10 mouse cellular contexts compared by ENCODE assay signal in genomic region chr9:31564996-31565773, GRCm38 (mm10).
DNase-seq lines count a peak whose midpoint lies in the region; ATAC-seq and TF ChIP-seq lines count a peak whose summit lies in the region.
"Had no signal": no experiment of that assay in that cellular context is flagged by ENCODE, and none has a peak within 500 bp of the region (broad histone marks: within the 10 kb centered on the region; RNA-seq: fewer than 3 reads in every experiment).

No protein-coding gene starts in this region.

- H3K9ac ChIP-seq in heart, embryonic 11.5 days (ENCODE audit: low read depth, low read length), result no peak overlapping the region
- H3K9ac ChIP-seq in forebrain, postnatal 0 days, result no peak overlapping the region
- H3K9ac ChIP-seq: intestine, embryonic 15.5 days had no signal

- H3K9me3 ChIP-seq in heart, embryonic 11.5 days (replicated peaks; ENCODE audit: control insufficient read depth, low read length), result no peaks in the 10 kb centered on the region
- no peaks in the 10 kb centered on the region for H3K9me3 ChIP-seq in heart, embryonic 10.5 days
- H3K9me3 ChIP-seq in forebrain, postnatal 0 days (ENCODE audit: low read length), result no peaks in the 10 kb centered on the region
- H3K9me3 ChIP-seq: intestine, embryonic 15.5 days had no signal

- H3K27me3 ChIP-seq in heart, embryonic 11.5 days (ENCODE audit: control insufficient read depth, insufficient read depth, low read length), result no peaks in the 10 kb centered on the region
- H3K27me3 ChIP-seq in heart, embryonic 10.5 days (ENCODE audit: insufficient read depth, poor library complexity, severe bottlenecking), result peaks cover 6% of the 10 kb centered on the region; the same call in 1 of the 2 replicates
- H3K27me3 ChIP-seq in forebrain, postnatal 0 days (ENCODE audit: insufficient read depth, low read length), result no peaks in the 10 kb centered on the region
- H3K27me3 ChIP-seq: intestine, embryonic 15.5 days had no signal

- no peaks in the 10 kb centered on the region for H3K36me3 ChIP-seq in heart, embryonic 11.5 days (ENCODE audit: control insufficient read depth, insufficient read depth, low read length)
- no peaks in the 10 kb centered on the region for H3K36me3 ChIP-seq in heart, embryonic 10.5 days
- no peaks in the 10 kb centered on the region for H3K36me3 ChIP-seq in forebrain, postnatal 0 days (ENCODE audit: insufficient read depth)
- H3K36me3 ChIP-seq: intestine, embryonic 15.5 days had no signal

- H3K4me1 ChIP-seq in heart, embryonic 11.5 days (ENCODE audit: control insufficient read depth, insufficient read depth, low read length), result no peaks in the 10 kb centered on the region
- no peaks in the 10 kb centered on the region for H3K4me1 ChIP-seq in heart, embryonic 10.5 days
- 0 out of 2 replicates have a peak, but pooled peaks cover 3% of the 10 kb centered on the region for H3K4me1 ChIP-seq in forebrain, postnatal 0 days (ENCODE audit: insufficient read depth)
- H3K4me1 ChIP-seq: intestine, embryonic 15.5 days had no signal

- H3K4me2 ChIP-seq in heart, embryonic 11.5 days, result no peak overlapping the region
- H3K4me2 ChIP-seq in forebrain, postnatal 0 days (ENCODE audit: low read depth), result no peak overlapping the region
- H3K4me2 ChIP-seq: intestine, embryonic 15.5 days had no signal

- no peak for TF ChIP-seq CTCF in forebrain, postnatal 0 days (IDR thresholded peaks at IDR 0.05; ENCODE audit: low read depth)

- no peak overlapping the region for H3K4me3 ChIP-seq in heart, embryonic 11.5 days (ENCODE audit: low read depth, low read length)
- no peak overlapping the region for H3K4me3 ChIP-seq in heart, embryonic 10.5 days
- H3K4me3 ChIP-seq in forebrain, postnatal 0 days (ENCODE audit: low read depth, low read length), result no peak overlapping the region
- H3K4me3 ChIP-seq: intestine, embryonic 15.5 days had no signal

- WGBS in heart, embryonic 11.5 days (ENCODE audit: insufficient replicate concordance), result 68% methylated on average over 12 of the region's 12 CpGs
- WGBS in heart, embryonic 10.5 days, result 71% methylated on average over 12 of the region's 12 CpGs
- 34% methylated on average over 12 of the region's 12 CpGs for WGBS in forebrain, postnatal 0 days

- ATAC-seq in heart, embryonic 11.5 days (replicated peaks; ENCODE audit: insufficient number of reproducible peaks, low FRiP score, low TSS enrichment), result no peak
- no peak for ATAC-seq in forebrain, postnatal 0 days
- ATAC-seq: intestine, embryonic 15.5 days had no signal

- no peak overlapping the region for H3K27ac ChIP-seq in heart, embryonic 11.5 days (ENCODE audit: low read depth, low read length)
- H3K27ac ChIP-seq in heart, embryonic 10.5 days, result no peak overlapping the region
- H3K27ac ChIP-seq in forebrain, postnatal 0 days (ENCODE audit: low read depth, low read length), result no peak overlapping the region
- H3K27ac ChIP-seq: intestine, embryonic 15.5 days had no signal

- peak; percentile 97 for DNase-seq in heart, adult 11 months
- peak; percentile 32 for DNase-seq in ovary, postnatal 36 days (ENCODE audit: low spot score)
- DNase-seq in ovary, adult 18-20 months (ENCODE audit: low spot score), result no peak
- peak; percentile 33 for DNase-seq in heart, embryonic 10.5 days (ENCODE audit: low spot score)
- peak; percentile 47 for DNase-seq in skeletal muscle tissue, adult 2 months (ENCODE audit: low read depth, low spot score)
- DNase-seq in forebrain, postnatal 0 days, result no peak
- DNase-seq in thymus, postnatal 10 days (ENCODE audit: low spot score in 2 of 2), result no peak
- DNase-seq: thymus, postnatal 4 days had no signal

Comparison
In these comparisons a context has a peak if more than half of its experiments do, and no peak if none do; other contexts are left out.
1. DNase-seq: peak in heart, adult 11 months (single experiment), ovary, postnatal 36 days (single experiment), heart, embryonic 10.5 days (single experiment) and skeletal muscle tissue, adult 2 months (single experiment); none in ovary, adult 18-20 months (single experiment), forebrain, postnatal 0 days (single experiment) and thymus, postnatal 10 days (0 of 2).